Mouse (Mus musculus): ENCODE measurements around the gene Hmgcs2. TPM values are rescaled to one million over a fixed set of nuclear protein-coding genes. Genes with fewer than 3 reads are reported as not detected.

Hmgcs2 gene
- polyA plus RNA-seq, 2 experiments = 0.91 to 2.5 TPM

- 64% methylated on average over 10 of the region's 10 CpGs for WGBS
- no peak overlapping the region for H3K4me2 ChIP-seq (replicated peaks; ENCODE audit: low read depth, low read length, severe bottlenecking)
These were observed 15.7 kb downstream of the Hmgcs2 start for GRCm38 (mm10) chr3:98295965-98296364.

GRCm38 (mm10) chr3:98299391-98300100, 19.3 kb downstream of the Hmgcs2 start:
- no peak for TF ChIP-seq POLR2A (IDR thresholded peaks at IDR 0.05; ENCODE audit: borderline replicate concordance, extremely low read depth, insufficient read depth, insufficient read length)
- Histone ChIP-seq H3K9me3 (ENCODE audit: control insufficient read depth, low read length) (no peaks in the 10 kb centered on the region), H3K27ac (replicated peaks; ENCODE audit: low read depth, low read length) (no peak overlapping the region), H3K27me3 (ENCODE audit: control insufficient read depth, insufficient read depth, low read length) (no peaks in the 10 kb centered on the region), H3K4me1 (ENCODE audit: control insufficient read depth, insufficient read depth, low read length) (no peaks in the 10 kb centered on the region), H3K9ac (ENCODE audit: low read depth, low read length, severe bottlenecking) (no peak overlapping the region), H3K4me3 (replicated peaks; ENCODE audit: low read length) (no peak overlapping the region), H3K4me2 (replicated peaks; ENCODE audit: low read depth, low read length, severe bottlenecking) (no peak overlapping the region), H3K36me3 (ENCODE audit: control insufficient read depth, insufficient read depth, low read length) (no peaks in the 10 kb centered on the region)
- ATAC-seq (ENCODE audit: low FRiP score, low read depth) (no peak), DNase-seq (ENCODE audit: low spot score) (no peak)
- 90% methylated on average over 1 of the region's 1 CpGs for WGBS

More at GRCm38 (mm10) chr3:98295965-98296364, 15.7 kb downstream of the Hmgcs2 start:
- H3K36me3 ChIP-seq (ENCODE audit: control insufficient read depth, insufficient read depth, low read length) = no peaks in the 10 kb centered on the region
- no peaks in the 10 kb centered on the region for H3K27me3 ChIP-seq (ENCODE audit: control insufficient read depth, insufficient read depth, low read length)
- H3K27ac ChIP-seq (replicated peaks; ENCODE audit: low read depth, low read length) = no peak overlapping the region
- no peak overlapping the region for H3K9ac ChIP-seq (ENCODE audit: low read depth, low read length, severe bottlenecking)
- no peak for TF ChIP-seq POLR2A (IDR thresholded peaks at IDR 0.05; ENCODE audit: borderline replicate concordance, extremely low read depth, insufficient read depth, insufficient read length)
- no peak for ATAC-seq (ENCODE audit: low FRiP score, low read depth)
- no peaks in the 10 kb centered on the region for H3K9me3 ChIP-seq (ENCODE audit: control insufficient read depth, low read length)
- no peaks in the 10 kb centered on the region for H3K4me1 ChIP-seq (ENCODE audit: control insufficient read depth, insufficient read depth, low read length)
- no peak for DNase-seq (ENCODE audit: low spot score)
- H3K4me3 ChIP-seq (replicated peaks; ENCODE audit: low read length) = no peak overlapping the region

GRCm38 (mm10) chr3:98300266-98300665, 20.0 kb downstream of the Hmgcs2 start:
- no peak overlapping the region for H3K4me2 ChIP-seq (replicated peaks; ENCODE audit: low read depth, low read length, severe bottlenecking)
- no peaks in the 10 kb centered on the region for H3K27me3 ChIP-seq (ENCODE audit: control insufficient read depth, insufficient read depth, low read length)
- H3K4me3 ChIP-seq (replicated peaks; ENCODE audit: low read length) = no peak overlapping the region
- H3K36me3 ChIP-seq (ENCODE audit: control insufficient read depth, insufficient read depth, low read length) = no peaks in the 10 kb centered on the region
- H3K9me3 ChIP-seq (ENCODE audit: control insufficient read depth, low read length) = no peaks in the 10 kb centered on the region
- DNase-seq (ENCODE audit: low spot score) (no peak), ATAC-seq (ENCODE audit: low FRiP score, low read depth) (no peak)
- H3K4me1 ChIP-seq (ENCODE audit: control insufficient read depth, insufficient read depth, low read length) = no peaks in the 10 kb centered on the region
- H3K9ac ChIP-seq (ENCODE audit: low read depth, low read length, severe bottlenecking) = no peak overlapping the region
- TF ChIP-seq POLR2A (IDR thresholded peaks at IDR 0.05; ENCODE audit: borderline replicate concordance, extremely low read depth, insufficient read depth, insufficient read length) = no peak
- no peak overlapping the region for H3K27ac ChIP-seq (replicated peaks; ENCODE audit: low read depth, low read length)
- 90% methylated on average over 4 of the region's 4 CpGs for WGBS

- ATAC-seq (ENCODE audit: low FRiP score, low read depth) (no peak), DNase-seq (ENCODE audit: low spot score) (no peak)
- Histone ChIP-seq H3K4me2 (replicated peaks; ENCODE audit: low read depth, low read length, severe bottlenecking) (no peak overlapping the region), H3K9me3 (ENCODE audit: control insufficient read depth, low read length) (no peaks in the 10 kb centered on the region), H3K27ac (replicated peaks; ENCODE audit: low read depth, low read length) (no peak overlapping the region), H3K4me1 (ENCODE audit: control insufficient read depth, insufficient read depth, low read length) (no peaks in the 10 kb centered on the region), H3K9ac (ENCODE audit: low read depth, low read length, severe bottlenecking) (no peak overlapping the region), H3K27me3 (ENCODE audit: control insufficient read depth, insufficient read depth, low read length) (no peaks in the 10 kb centered on the region), H3K36me3 (ENCODE audit: control insufficient read depth, insufficient read depth, low read length) (no peaks in the 10 kb centered on the region), H3K4me3 (replicated peaks; ENCODE audit: low read length) (no peak overlapping the region)
- 94% methylated on average over 3 of the region's 3 CpGs for WGBS
- no peak for TF ChIP-seq POLR2A (IDR thresholded peaks at IDR 0.05; ENCODE audit: borderline replicate concordance, extremely low read depth, insufficient read depth, insufficient read length)
These were observed 21.5 kb downstream of the Hmgcs2 start for GRCm38 (mm10) chr3:98301761-98302160.

GRCm38 (mm10) chr3:98308606-98309005, 28.4 kb downstream of the Hmgcs2 start:
- Histone ChIP-seq H3K4me3 (replicated peaks; ENCODE audit: low read length) (no peak overlapping the region), H3K4me1 (ENCODE audit: control insufficient read depth, insufficient read depth, low read length) (no peaks in the 10 kb centered on the region), H3K27ac (replicated peaks; ENCODE audit: low read depth, low read length) (no peak overlapping the region), H3K9me3 (ENCODE audit: control insufficient read depth, low read length) (no peaks in the 10 kb centered on the region), H3K36me3 (ENCODE audit: control insufficient read depth, insufficient read depth, low read length) (peaks cover 4% of the 10 kb centered on the region; the same call in 1 of the 2 replicates), H3K9ac (ENCODE audit: low read depth, low read length, severe bottlenecking) (no peak overlapping the region), H3K4me2 (replicated peaks; ENCODE audit: low read depth, low read length, severe bottlenecking) (no peak overlapping the region), H3K27me3 (ENCODE audit: control insufficient read depth, insufficient read depth, low read length) (no peaks in the 10 kb centered on the region)
- 87% methylated on average over 6 of the region's 6 CpGs for WGBS
- DNase-seq (ENCODE audit: low spot score) = no peak
- TF ChIP-seq POLR2A (IDR thresholded peaks at IDR 0.05; ENCODE audit: borderline replicate concordance, extremely low read depth, insufficient read depth, insufficient read length) = no peak
- ATAC-seq (ENCODE audit: low FRiP score, low read depth) = no peak
